Mouse (Mus musculus) embryonic facial prominence, embryonic 13.5 days (tissue): ENCODE data around the gene Pdzd3. TPM values are rescaled to one million over a fixed set of nuclear protein-coding genes. Genes with fewer than 3 reads are reported as not detected.
"Not testable (repeated sequence)": the region's sequence is repeated elsewhere in the genome, so short reads cannot be mapped to it uniquely, and the experiment has no call there.

ENCODE experiments used
- ATAC-seq: fragments of 200-750 bp; cut with Nextera tagmentation; 2 replicates; pipeline ENCODE4 v1.8.0; 2017; ENCODE audit warnings: low read depth; ENCODE audit not compliant: insufficient number of reproducible peaks, insufficient read depth, low FRiP score, low TSS enrichment
- H3K27ac ChIP-seq: fragments of 300-500 bp; sonication (generic); 2 replicates; pipeline ENCODE4 v1.5.1; 2015; ENCODE audit warnings: moderate library complexity, mild to moderate bottlenecking, inconsistent platforms
- H3K27me3 ChIP-seq: fragments of 300-500 bp; sonication (generic); 2 replicates; pipeline ENCODE4 v1.6.1; 2015; ENCODE audit warnings: mild to moderate bottlenecking, inconsistent platforms
- H3K36me3 ChIP-seq: fragments of 300-500 bp; sonication (generic); 2 replicates; pipeline ENCODE4 v1.6.1; 2015; ENCODE audit warnings: mild to moderate bottlenecking, inconsistent platforms
- H3K4me1 ChIP-seq: fragments of 300-500 bp; sonication (generic); 2 replicates; pipeline ENCODE4 v1.6.1; 2015; ENCODE audit warnings: inconsistent platforms
- H3K4me2 ChIP-seq: fragments of 300-500 bp; sonication (generic); 2 replicates; pipeline ENCODE4 v1.6.1; 2015; ENCODE audit warnings: moderate library complexity, mild to moderate bottlenecking, inconsistent platforms
- H3K4me3 ChIP-seq: fragments of 300-500 bp; sonication (generic); 2 replicates; pipeline ENCODE4 v1.5.1; 2015; ENCODE audit warnings: mild to moderate bottlenecking, inconsistent platforms
- H3K9ac ChIP-seq: fragments of 300-500 bp; sonication (generic); 2 replicates; pipeline ENCODE4 v1.6.1; 2015; ENCODE audit warnings: mild to moderate bottlenecking, inconsistent platforms
- H3K9me3 ChIP-seq: fragments of 300-500 bp; sonication (generic); 2 replicates; pipeline ENCODE4 v1.6.1; 2016; ENCODE audit warnings: inconsistent platforms
- WGBS: fragments of 180-500 bp; shearing (Covaris S2); methylation state at CpG from one replicate; pipeline ENCODE4 v1.1.7; 2015; ENCODE audit warnings: mixed read lengths; 5-methylcytosine and 5-hydroxymethylcytosine counted together
- polyA plus RNA-seq: library from polyadenylated mRNA; unstranded; fragments of >200 nt; fragmentation: Nextera tagmentation; extraction: Ambion mirVana; gene quantifications from 2 replicates; pipeline ENCODE4 v1.2.1, GENCODE M21; 2015

Pdzd3 gene
- polyA plus RNA-seq, result 0.37 TPM in 1 of 2 replicates, not detected in the other

DNA sequence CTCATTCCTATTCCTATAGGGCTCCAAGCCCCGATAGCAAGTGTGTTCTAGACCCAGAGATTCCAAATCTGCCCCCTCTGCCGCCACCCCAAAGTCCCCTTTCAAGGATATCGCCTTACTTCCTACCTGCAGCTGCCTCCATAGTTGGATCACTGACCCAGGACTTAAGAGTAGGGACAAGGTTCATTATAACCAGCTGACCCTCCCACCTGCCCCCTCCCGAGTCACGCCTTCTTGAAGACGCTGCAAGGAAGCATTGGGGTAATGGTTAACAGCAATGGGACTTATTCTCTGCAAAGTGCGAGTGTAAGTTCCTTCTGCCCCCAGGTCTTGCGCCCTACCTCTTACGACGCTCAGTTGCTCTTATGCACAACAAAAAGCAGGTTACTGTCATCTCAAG lies at the start of gene Pdzd3:
Gene Pdzd3, minus strand, starts transcription at position 158 of the 400 bp plus-strand sequence.
- H3K27me3 ChIP-seq, result peaks cover 11% of the 10 kb centered on the region
- no peak within 1 kb of the TSS for H3K4me2 ChIP-seq
- WGBS, result 79% methylated on average over 10 of the region's 10 CpGs
- peaks cover 6% of the 10 kb centered on the region; the same call in 1 of the 2 replicates for H3K36me3 ChIP-seq
- H3K4me3 ChIP-seq, result no peak within 1 kb of the TSS
- H3K9ac ChIP-seq, result no peak within 1 kb of the TSS
- H3K27ac ChIP-seq, result no peak within 1 kb of the TSS
- ATAC-seq, result no peak
- H3K4me1 ChIP-seq, result peaks cover 30% of the 10 kb centered on the region
- no peaks in the 10 kb centered on the region for H3K9me3 ChIP-seq

GRCm38 (mm10) chr9:44300001-44300400 lies 48.7 kb upstream of the Pdzd3 start:
- H3K4me3 ChIP-seq, H3K9ac ChIP-seq, ATAC-seq, H3K9me3 ChIP-seq, H3K4me2 ChIP-seq, H3K27ac ChIP-seq, H3K27me3 ChIP-seq: not testable (repeated sequence)
- whole genome bisulfite sequencing, result 93% methylated on average over 3 of the region's 3 CpGs
- Histone ChIP-seq H3K36me3 (peaks cover 76% of the 10 kb centered on the region), H3K4me1 (peaks cover 14% of the 10 kb centered on the region)

DNA sequence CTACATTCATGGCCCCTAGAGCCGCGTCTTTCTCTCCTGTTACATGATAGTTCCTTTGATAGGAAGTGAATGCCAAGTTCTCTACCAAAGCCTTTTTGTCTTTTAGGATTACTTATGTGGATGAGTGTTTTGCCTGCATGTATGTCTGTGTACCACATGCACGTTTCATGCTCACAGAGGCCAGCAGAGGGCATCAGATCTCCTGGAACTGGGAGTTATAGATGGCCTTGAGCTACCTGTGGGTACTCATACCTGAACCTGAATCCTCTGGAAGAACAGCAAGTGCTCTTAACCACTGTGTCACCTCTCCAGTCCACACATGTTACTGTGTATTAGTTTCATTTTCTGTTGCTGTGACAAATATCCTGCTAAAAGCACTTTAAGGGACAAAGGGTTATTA lies 41.2 kb upstream of the Pdzd3 start:
- Histone ChIP-seq H3K27ac (no peak overlapping the region), H3K9ac (no peak overlapping the region), H3K4me1 (peaks cover 14% of the 10 kb centered on the region), H3K27me3 (peaks cover 28% of the 10 kb centered on the region), H3K9me3 (no peaks in the 10 kb centered on the region), H3K4me3 (no peak overlapping the region), H3K36me3 (peaks cover 72% of the 10 kb centered on the region), H3K4me2 (no peak overlapping the region)
- WGBS, result 71% methylated on average over 3 of the region's 3 CpGs
- ATAC-seq, result no peak

GRCm38 (mm10) chr9:44288959-44289291 lies 37.7 kb upstream of the Pdzd3 start:
- Histone ChIP-seq H3K4me2 (peak overlapping the region; percentile 95), H3K27me3 (peaks cover 46% of the 10 kb centered on the region), H3K9me3 (no peaks in the 10 kb centered on the region), H3K4me1 (peaks cover 24% of the 10 kb centered on the region), H3K27ac (no peak overlapping the region), H3K9ac (no peak overlapping the region), H3K4me3 (no peak overlapping the region), H3K36me3 (peaks cover 39% of the 10 kb centered on the region)
- ATAC-seq, result no peak
- WGBS, result 11% methylated on average over 11 of the region's 11 CpGs

GRCm38 (mm10) chr9:44288076-44288958 lies 37.0 kb upstream of the Pdzd3 start, which contains the start of gene Abcg4:
TSS of gene Abcg4 (minus strand) at chr9:44288615.
- Histone ChIP-seq H3K4me2 (peak within 1 kb of the TSS; percentile 95), H3K27ac (no peak within 1 kb of the TSS), H3K9me3 (no peaks in the 10 kb centered on the region), H3K27me3 (peaks cover 46% of the 10 kb centered on the region), H3K4me1 (peaks cover 24% of the 10 kb centered on the region), H3K36me3 (peaks cover 33% of the 10 kb centered on the region), H3K4me3 (peak within 1 kb of the TSS; percentile 71), H3K9ac (peak within 1 kb of the TSS; percentile 78)
- ATAC-seq, result 0 out of 2 replicates have a peak, but pooled peaks have one; percentile 29
- 3% methylated on average over 38 of the region's 38 CpGs for WGBS

DNA sequence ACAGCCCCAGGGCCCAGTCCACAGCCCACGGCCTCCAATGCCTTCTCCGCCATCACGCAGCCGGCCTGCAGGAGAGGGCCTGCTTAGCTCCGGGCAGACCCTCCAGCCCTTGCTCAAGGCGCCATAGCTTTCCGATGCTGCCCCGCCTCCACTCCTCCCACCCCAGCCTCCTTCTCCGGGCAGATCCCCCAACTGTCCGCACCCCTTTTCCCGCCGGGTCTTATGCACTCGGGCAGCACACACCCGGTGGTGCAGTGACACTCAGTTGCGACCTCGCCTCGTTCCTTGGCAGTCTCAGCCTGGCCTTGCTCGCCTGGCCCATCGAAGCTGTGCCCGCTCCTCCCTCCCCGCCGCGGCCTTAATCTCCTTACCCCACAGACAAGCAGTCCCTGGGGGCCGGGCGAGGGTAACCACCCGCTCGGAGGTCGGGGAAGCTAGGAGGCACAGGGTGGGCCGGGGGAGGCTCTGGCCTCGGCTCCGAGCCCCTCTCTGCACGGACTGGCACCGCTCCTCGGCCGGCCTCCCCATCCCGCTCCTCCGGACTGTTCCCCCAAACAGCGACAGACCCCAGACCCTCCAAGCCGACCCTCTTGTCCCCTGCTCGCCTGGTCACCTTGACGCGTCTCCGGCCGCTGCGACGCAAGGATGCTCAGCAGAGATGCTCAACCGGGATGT lies 36.3 kb upstream of the Pdzd3 start:
- H3K9ac ChIP-seq, result peak overlapping the region; percentile 78
- peaks cover 25% of the 10 kb centered on the region for H3K36me3 ChIP-seq
- H3K9me3 ChIP-seq, result no peaks in the 10 kb centered on the region
- H3K4me1 ChIP-seq, result peaks cover 24% of the 10 kb centered on the region
- H3K4me3 ChIP-seq, result peak overlapping the region; percentile 71
- 1% methylated on average over 47 of the region's 47 CpGs for WGBS
- no peak overlapping the region for H3K27ac ChIP-seq
- peak; percentile 53; the same call in 1 of the 2 replicates for ATAC-seq
- H3K27me3 ChIP-seq, result peaks cover 46% of the 10 kb centered on the region
- H3K4me2 ChIP-seq, result peak overlapping the region; percentile 95

- H3K36me3 ChIP-seq, result peaks cover 20% of the 10 kb centered on the region
- 5% methylated on average over 11 of the region's 11 CpGs for WGBS
- H3K27me3 ChIP-seq, result peaks cover 46% of the 10 kb centered on the region
- ATAC-seq, result no peak
- H3K27ac ChIP-seq, result no peak overlapping the region
- peak overlapping the region; percentile 95 for H3K4me2 ChIP-seq
- H3K4me1 ChIP-seq, result peaks cover 24% of the 10 kb centered on the region
- no peaks in the 10 kb centered on the region for H3K9me3 ChIP-seq
- H3K9ac ChIP-seq, result peak overlapping the region; percentile 78
- H3K4me3 ChIP-seq, result peak overlapping the region; percentile 71
These were observed 35.7 kb upstream of the Pdzd3 start for GRCm38 (mm10) chr9:44287003-44287400.

DNA sequence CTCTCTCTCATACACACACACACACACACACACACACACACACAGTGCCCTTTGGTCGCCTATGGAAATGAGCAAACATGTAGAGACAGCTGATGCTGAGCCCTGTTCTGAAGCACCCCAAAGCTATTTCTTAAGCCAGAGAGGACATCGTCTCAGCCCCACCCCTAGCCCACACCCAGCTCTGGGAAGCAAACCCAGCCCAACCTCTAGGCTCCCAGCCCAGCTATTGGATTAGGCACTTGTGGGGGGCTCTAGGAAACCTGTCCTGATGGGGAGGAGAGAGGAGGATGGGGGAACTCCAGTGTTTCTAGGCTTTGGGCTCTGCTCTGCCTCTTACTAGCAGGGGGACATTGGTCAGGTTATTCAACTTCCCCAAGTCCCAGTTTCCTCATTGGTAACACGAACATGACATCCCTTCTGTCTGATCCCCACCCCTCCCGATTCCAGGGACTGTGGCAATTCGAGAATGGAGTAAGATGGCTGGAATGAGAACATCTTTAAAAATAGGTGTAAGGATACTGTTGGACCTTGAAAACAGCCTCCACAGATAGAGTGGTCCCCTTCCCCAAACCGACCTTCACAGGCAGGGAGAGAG lies 35.1 kb upstream of the Pdzd3 start:
- Histone ChIP-seq H3K4me2 (peak overlapping the region; percentile 95), H3K36me3 (peaks cover 19% of the 10 kb centered on the region), H3K4me1 (peaks cover 24% of the 10 kb centered on the region), H3K9me3 (no peaks in the 10 kb centered on the region), H3K27ac (no peak overlapping the region), H3K9ac (0 out of 2 replicates have a peak overlapping the region, but pooled peaks have one; percentile 44), H3K4me3 (no peak overlapping the region), H3K27me3 (peaks cover 46% of the 10 kb centered on the region)
- ATAC-seq, result no peak
- 8% methylated on average over 6 of the region's 6 CpGs for WGBS

DNA sequence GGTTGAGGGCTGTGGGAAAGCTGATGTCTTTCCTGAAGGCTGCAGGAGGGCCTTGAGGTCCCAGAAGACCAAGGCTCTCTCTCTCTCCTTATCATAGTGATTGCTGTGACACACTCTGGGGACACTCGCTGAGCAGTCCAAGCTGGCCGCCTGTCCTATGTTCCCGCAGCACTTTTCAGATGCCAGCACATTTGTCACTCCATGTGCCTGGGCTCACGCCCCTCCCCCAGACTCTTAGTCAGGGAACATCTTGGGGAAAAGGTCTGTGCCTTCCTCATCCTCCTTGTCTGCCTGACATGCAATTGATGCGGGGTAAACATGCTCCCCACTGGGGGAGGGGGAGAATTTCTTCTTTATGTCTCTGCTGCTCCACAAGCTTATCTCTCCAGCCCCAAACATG lies 31.9 kb upstream of the Pdzd3 start:
- no peak overlapping the region for H3K4me2 ChIP-seq
- H3K27me3 ChIP-seq, result peaks cover 25% of the 10 kb centered on the region
- H3K27ac ChIP-seq, result no peak overlapping the region
- H3K4me1 ChIP-seq, result peaks cover 14% of the 10 kb centered on the region
- 73% methylated on average over 5 of the region's 5 CpGs for WGBS
- no peak overlapping the region for H3K9ac ChIP-seq
- H3K36me3 ChIP-seq, result peaks cover 28% of the 10 kb centered on the region
- no peak for ATAC-seq
- H3K4me3 ChIP-seq, result no peak overlapping the region
- H3K9me3 ChIP-seq, result no peaks in the 10 kb centered on the region

- Histone ChIP-seq H3K27ac (no peak overlapping the region), H3K9ac (no peak overlapping the region), H3K36me3 (peaks cover 1% of the 10 kb centered on the region; the same call in 1 of the 2 replicates), H3K4me1 (peaks cover 15% of the 10 kb centered on the region), H3K4me2 (no peak overlapping the region), H3K4me3 (no peak overlapping the region), H3K27me3 (0 out of 2 replicates have a peak, but pooled peaks cover 3% of the 10 kb centered on the region), H3K9me3 (no peaks in the 10 kb centered on the region)
- no peak for ATAC-seq
- WGBS, result 78% methylated on average over 4 of the region's 4 CpGs
These were observed 18.7 kb upstream of the Pdzd3 start for GRCm38 (mm10) chr9:44269973-44270372.

GRCm38 (mm10) chr9:44269077-44269476 lies 17.8 kb upstream of the Pdzd3 start:
- peaks cover 15% of the 10 kb centered on the region for H3K4me1 ChIP-seq
- H3K27ac ChIP-seq, result no peak overlapping the region
- no peak overlapping the region for H3K4me2 ChIP-seq
- no peak for ATAC-seq
- H3K4me3 ChIP-seq, result no peak overlapping the region
- H3K36me3 ChIP-seq, result no peaks in the 10 kb centered on the region
- H3K27me3 ChIP-seq, result 0 out of 2 replicates have a peak, but pooled peaks cover 3% of the 10 kb centered on the region
- H3K9me3 ChIP-seq, result no peaks in the 10 kb centered on the region
- no peak overlapping the region for H3K9ac ChIP-seq
- 79% methylated on average over 3 of the region's 3 CpGs for WGBS
